Mouse (Mus musculus) limb, embryonic 11.5 days (tissue): ENCODE measurements around the gene Flvcr1. TPM values are rescaled to one million over a fixed set of nuclear protein-coding genes. Genes with fewer than 3 reads are reported as not detected.

Experiments
- ATAC-seq: fragments of 200-750 bp; cut with Nextera tagmentation; 2 replicates; pipeline ENCODE4 v1.8.0; 2017; ENCODE audit warnings: low read depth; ENCODE audit not compliant: insufficient number of reproducible peaks, low FRiP score, low TSS enrichment
- DNase-seq: peaks from one replicate; pipeline ENCODE4 v3.0.0-alpha.2; 2015; ENCODE audit warnings: low spot score
- H3K27ac ChIP-seq: fragments of 300-500 bp; sonication (generic); replicated peaks from 2 replicates; pipeline ENCODE4 v1.5.1; 2014; ENCODE audit warnings: low read depth, mild to moderate bottlenecking, low read length
- H3K27me3 ChIP-seq: fragments of 300-500 bp; sonication (generic); 2 replicates; pipeline ENCODE4 v1.6.1; 2014; ENCODE audit warnings: mild to moderate bottlenecking, low read length, mixed read lengths; ENCODE audit not compliant: control insufficient read depth, insufficient read depth
- H3K36me3 ChIP-seq: fragments of 300-500 bp; sonication (generic); 2 replicates; pipeline ENCODE4 v1.6.1; 2014; ENCODE audit warnings: mild to moderate bottlenecking, low read length, moderate library complexity, mixed read lengths; ENCODE audit not compliant: control insufficient read depth, insufficient read depth
- H3K4me1 ChIP-seq: fragments of 300-500 bp; sonication (generic); 2 replicates; pipeline ENCODE4 v1.6.1; 2014; ENCODE audit warnings: low read length, mixed read lengths; ENCODE audit not compliant: control insufficient read depth, insufficient read depth
- H3K4me2 ChIP-seq: fragments of 300-500 bp; sonication (generic); 2 replicates; pipeline ENCODE4 v1.6.1; 2014; ENCODE audit warnings: low read depth, mild to moderate bottlenecking, moderate library complexity; ENCODE audit not compliant: severe bottlenecking
- H3K4me3 ChIP-seq: fragments of 300-500 bp; sonication (generic); 2 replicates; pipeline ENCODE4 v1.5.1; 2014; ENCODE audit warnings: low read depth, low read length
- H3K9ac ChIP-seq: fragments of 300-500 bp; sonication (generic); 2 replicates; pipeline ENCODE4 v1.6.1; 2014; ENCODE audit warnings: mild to moderate bottlenecking, low read length
- H3K9me3 ChIP-seq: fragments of 300-500 bp; sonication (generic); 2 replicates; pipeline ENCODE4 v1.6.1; 2016; ENCODE audit warnings: low read length; ENCODE audit not compliant: control insufficient read depth
- WGBS: fragments of 180-500 bp; shearing (Covaris S2); extraction: QIAGEN DNeasy Blood & Tissue Kit; methylation state at CpG from one replicate; pipeline ENCODE4 v1.1.7; 2014; 5-methylcytosine and 5-hydroxymethylcytosine counted together
- polyA plus RNA-seq: library from polyadenylated mRNA; unstranded; fragments of >200 nt; fragmentation: Nextera tagmentation; extraction: Ambion mirVana; gene quantifications from 2 replicates; pipeline ENCODE4 v1.2.1, GENCODE M21; 2014

The Flvcr1 gene
- polyA plus RNA-seq, 1 experiment from 2014 or later, result 7.5 TPM

- 90% methylated on average over 5 of the region's 5 CpGs for WGBS
- H3K36me3 ChIP-seq, result no peaks in the 10 kb centered on the region
- ATAC-seq (no peak), DNase-seq (no peak)
- no peaks in the 10 kb centered on the region for H3K27me3 ChIP-seq
- H3K4me3 ChIP-seq, result no peak overlapping the region
- H3K9ac ChIP-seq, result no peak overlapping the region
- no peak overlapping the region for H3K4me2 ChIP-seq
- H3K4me1 ChIP-seq, result no peaks in the 10 kb centered on the region
- no peak overlapping the region for H3K27ac ChIP-seq
- no peaks in the 10 kb centered on the region for H3K9me3 ChIP-seq
Measured at GRCm38 (mm10) chr1:191019803-191020202, 6.2 kb downstream of the Flvcr1 start.

- no peaks in the 10 kb centered on the region for H3K9me3 ChIP-seq
- peaks cover 2% of the 10 kb centered on the region; the same call in 1 of the 2 replicates for H3K36me3 ChIP-seq
- no peak overlapping the region for H3K27ac ChIP-seq
- no peak overlapping the region for H3K4me2 ChIP-seq
- ATAC-seq, result no peak
- no peak overlapping the region for H3K4me3 ChIP-seq
- no peaks in the 10 kb centered on the region for H3K4me1 ChIP-seq
- 95% methylated on average over 3 of the region's 3 CpGs for WGBS
- no peak for DNase-seq
- no peak overlapping the region for H3K9ac ChIP-seq
- H3K27me3 ChIP-seq, result no peaks in the 10 kb centered on the region
Measured at GRCm38 (mm10) chr1:191014271-191014670, 11.7 kb downstream of the Flvcr1 start.

- no peaks in the 10 kb centered on the region for H3K4me1 ChIP-seq
- H3K4me3 ChIP-seq, result no peak overlapping the region
- H3K9ac ChIP-seq, result no peak overlapping the region
- H3K4me2 ChIP-seq, result no peak overlapping the region
- DNase-seq, result no peak
- H3K36me3 ChIP-seq, result peaks cover 7% of the 10 kb centered on the region; the same call in 1 of the 2 replicates
- no peak for ATAC-seq
- H3K9me3 ChIP-seq, result no peaks in the 10 kb centered on the region
- H3K27ac ChIP-seq, result no peak overlapping the region
- 97% methylated on average over 5 of the region's 5 CpGs for WGBS
- H3K27me3 ChIP-seq, result no peaks in the 10 kb centered on the region
Measured at GRCm38 (mm10) chr1:191008707-191009106, 17.3 kb downstream of the Flvcr1 start.

- no peak for ATAC-seq
- no peak overlapping the region for H3K4me2 ChIP-seq
- H3K36me3 ChIP-seq, result 0 out of 2 replicates have a peak, but pooled peaks cover 2% of the 10 kb centered on the region
- H3K4me1 ChIP-seq, result no peaks in the 10 kb centered on the region
- H3K9ac ChIP-seq, result no peak overlapping the region
- H3K27me3 ChIP-seq, result no peaks in the 10 kb centered on the region
- no peak overlapping the region for H3K4me3 ChIP-seq
- H3K9me3 ChIP-seq, result no peaks in the 10 kb centered on the region
- WGBS, result 64% methylated on average over 6 of the region's 6 CpGs
- no peak overlapping the region for H3K27ac ChIP-seq
- DNase-seq, result peak; percentile 42
Measured at GRCm38 (mm10) chr1:191002201-191002600, 23.8 kb downstream of the Flvcr1 start.

- DNase-seq (no peak), ATAC-seq (no peak)
- Histone ChIP-seq H3K36me3 (0 out of 2 replicates have a peak, but pooled peaks cover 2% of the 10 kb centered on the region), H3K4me2 (no peak overlapping the region), H3K9ac (no peak overlapping the region), H3K4me1 (no peaks in the 10 kb centered on the region), H3K4me3 (no peak overlapping the region), H3K9me3 (no peaks in the 10 kb centered on the region), H3K27me3 (no peaks in the 10 kb centered on the region), H3K27ac (no peak overlapping the region)
- 85% methylated on average over 3 of the region's 3 CpGs for WGBS
Measured at GRCm38 (mm10) chr1:191000686-191001085, 25.3 kb downstream of the Flvcr1 start.

GRCm38 (mm10) chr1:190998027-190998426 lies 27.9 kb downstream of the Flvcr1 start:
- no peak overlapping the region for H3K27ac ChIP-seq
- no peaks in the 10 kb centered on the region for H3K36me3 ChIP-seq
- H3K9me3 ChIP-seq, result no peaks in the 10 kb centered on the region
- no peaks in the 10 kb centered on the region for H3K27me3 ChIP-seq
- DNase-seq, result no peak
- H3K4me2 ChIP-seq, result no peak overlapping the region
- H3K4me3 ChIP-seq, result no peak overlapping the region
- WGBS, result 87% methylated on average over 1 of the region's 1 CpGs
- H3K9ac ChIP-seq, result no peak overlapping the region
- no peak for ATAC-seq
- no peaks in the 10 kb centered on the region for H3K4me1 ChIP-seq

- no peak overlapping the region for H3K4me2 ChIP-seq
- ATAC-seq (no peak), DNase-seq (no peak)
- H3K36me3 ChIP-seq, result no peaks in the 10 kb centered on the region
- no peak overlapping the region for H3K9ac ChIP-seq
- 75% methylated on average over 6 of the region's 6 CpGs for WGBS
- H3K27ac ChIP-seq, result no peak overlapping the region
- no peaks in the 10 kb centered on the region for H3K4me1 ChIP-seq
- no peaks in the 10 kb centered on the region for H3K27me3 ChIP-seq
- no peak overlapping the region for H3K4me3 ChIP-seq
- H3K9me3 ChIP-seq, result no peaks in the 10 kb centered on the region
Measured at GRCm38 (mm10) chr1:190996346-190996877, 29.5 kb downstream of the Flvcr1 start.

GRCm38 (mm10) chr1:190995548-190995947 lies 30.4 kb downstream of the Flvcr1 start:
- Histone ChIP-seq H3K4me1 (no peaks in the 10 kb centered on the region), H3K27ac (no peak overlapping the region), H3K36me3 (no peaks in the 10 kb centered on the region), H3K4me2 (no peak overlapping the region), H3K4me3 (no peak overlapping the region), H3K9me3 (no peaks in the 10 kb centered on the region), H3K27me3 (no peaks in the 10 kb centered on the region), H3K9ac (no peak overlapping the region)
- DNase-seq, result no peak
- ATAC-seq, result no peak
- 82% methylated on average over 7 of the region's 7 CpGs for WGBS
